In the genomic region with DNA sequence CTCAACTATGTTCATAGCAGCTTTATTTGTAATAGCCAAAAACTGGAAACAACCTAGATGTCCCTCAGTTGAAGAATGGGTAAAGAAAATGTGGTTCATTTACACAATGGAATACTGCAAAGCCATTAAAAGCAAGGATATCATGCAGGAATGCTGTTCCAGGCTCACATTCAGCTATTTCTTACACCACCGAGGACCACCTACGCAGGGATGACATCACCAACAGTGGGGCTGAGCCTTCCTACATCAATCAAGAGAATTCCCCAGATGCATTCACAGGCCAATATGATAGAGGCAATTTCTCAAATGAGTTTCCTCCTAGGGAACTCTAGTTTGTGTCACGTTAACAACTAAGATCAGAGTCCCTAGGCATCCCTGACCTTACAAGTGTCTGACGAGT, we compare ENCODE assay signal across 24 mouse cellular contexts. TPM values are rescaled to one million over a fixed set of nuclear protein-coding genes. Genes with fewer than 3 reads are reported as not detected.
DNase-seq lines count a peak whose midpoint lies in the region; ATAC-seq lines count a peak whose summit lies in the region.
"Had no signal": no experiment of that assay in that cellular context is flagged by ENCODE, and none has a peak within 500 bp of the region (broad histone marks: within the 10 kb centered on the region; RNA-seq: fewer than 3 reads in every experiment).

No protein-coding gene starts in this region.

- H3K27ac ChIP-seq in forebrain, embryonic 15.5 days (replicated peaks) = no peak overlapping the region
- H3K27ac ChIP-seq: forebrain, embryonic 10.5 days; forebrain, embryonic 13.5 days; heart, adult 2 months; heart, embryonic 10.5 days; heart, embryonic 13.5 days; hindbrain, embryonic 15.5 days had no signal

- no peaks in the 10 kb centered on the region for H3K9me3 ChIP-seq in forebrain, embryonic 15.5 days
- H3K9me3 ChIP-seq: heart, embryonic 10.5 days; heart, embryonic 13.5 days; hindbrain, embryonic 15.5 days had no signal

- peaks cover 19% of the 10 kb centered on the region for H3K4me1 ChIP-seq in forebrain, embryonic 15.5 days
- H3K4me1 ChIP-seq: heart, embryonic 10.5 days; heart, embryonic 13.5 days had no signal

- ATAC-seq in forebrain, embryonic 15.5 days (replicated peaks) = no peak
- ATAC-seq: CD4-positive, CD25-positive, alpha-beta regulatory T cell, adult 4 months; forebrain, embryonic 13.5 days; forebrain, postnatal 0 days had no signal

- H3K4me2 ChIP-seq in forebrain, embryonic 15.5 days (replicated peaks) = no peak overlapping the region
- H3K4me2 ChIP-seq: forebrain, embryonic 13.5 days; heart, embryonic 13.5 days; hindbrain, embryonic 15.5 days had no signal

- DNase-seq in layer of hippocampus, adult 18-20 months (ENCODE audit: low spot score in 2 of 2) = peak; percentile 53 to 79
- no peak for DNase-seq in layer of hippocampus, postnatal 25 days (ENCODE audit: extremely low spot score in 1 of 2, low spot score in 1 of 2)
- peak; percentile 63 for DNase-seq in right cerebral cortex, adult 18-20 months
- DNase-seq in right cerebral cortex, postnatal 10 days (ENCODE audit: low spot score in 2 of 2) = no peak
- DNase-seq in brain, adult 2 months (ENCODE audit: low read depth, low spot score) = peak; percentile 43
- peak; percentile 22 for DNase-seq in layer of hippocampus, adult 9-10 months (ENCODE audit: low spot score)
- DNase-seq: adrenal gland, adult 2 months; adrenal gland, postnatal 14 days; cerebellum, adult 11-12 months; cerebellum, adult 8-10 months; cerebellum, postnatal 14 days; forebrain, postnatal 0 days; gastrocnemius, postnatal 10 days; gastrocnemius, postnatal 36 days; heart, adult 2 months; heart, postnatal 14 days; heart, postnatal 4 days had no signal

- H3K36me3 ChIP-seq in forebrain, embryonic 15.5 days = no peaks in the 10 kb centered on the region
- H3K36me3 ChIP-seq: heart, embryonic 10.5 days; heart, embryonic 13.5 days; hindbrain, embryonic 15.5 days had no signal

- 88% methylated on average over 4 of the region's 4 CpGs for WGBS in forebrain, embryonic 15.5 days

- H3K27me3 ChIP-seq in forebrain, embryonic 15.5 days = no peaks in the 10 kb centered on the region
- H3K27me3 ChIP-seq: forebrain, embryonic 13.5 days; heart, embryonic 13.5 days; hindbrain, embryonic 15.5 days had no signal

- no peak overlapping the region for H3K4me3 ChIP-seq in forebrain, embryonic 15.5 days
- H3K4me3 ChIP-seq: forebrain, embryonic 10.5 days; forebrain, embryonic 13.5 days; heart, adult 2 months; heart, embryonic 10.5 days; heart, embryonic 13.5 days; hindbrain, embryonic 15.5 days had no signal

- H3K9ac ChIP-seq in forebrain, embryonic 15.5 days (replicated peaks) = no peak overlapping the region
- H3K9ac ChIP-seq: forebrain, embryonic 13.5 days; forebrain, postnatal 0 days; heart, embryonic 13.5 days; hindbrain, embryonic 15.5 days had no signal

RNA-seq across cellular contexts. Expression of a gene that starts 32.8 kb away (rescaled TPM):
- 10 to 100 TPM in 1 of 2 experiments, 1 to 10 TPM in 1; 9.9 to 11.1 TPM for total RNA-seq in layer of hippocampus, adult 18-20 months (2021)
- total RNA-seq in layer of hippocampus, postnatal 25 days (2021) = 10 to 100 TPM in 1 of 2 experiments, 1 to 10 TPM in 1; 6.4 to 10.1 TPM
- polyA plus RNA-seq in forebrain, embryonic 15.5 days (2015; fragmentation: Nextera tagmentation; extraction: Ambion mirVana) = 11.0 and 13.0 TPM in 2 replicates

Comparison
In these comparisons a context has a peak if more than half of its experiments do, and no peak if none do; other contexts are left out.
1. DNase-seq: peak in layer of hippocampus, adult 18-20 months (2 of 2), right cerebral cortex, adult 18-20 months (single experiment), brain, adult 2 months (single experiment) and layer of hippocampus, adult 9-10 months (single experiment); none in layer of hippocampus, postnatal 25 days (0 of 2) and right cerebral cortex, postnatal 10 days (0 of 2).